Mouse (Mus musculus): ENCODE measurements around the gene Cep126. TPM values are rescaled to one million over a fixed set of nuclear protein-coding genes. Genes with fewer than 3 reads are reported as not detected.

The Cep126 gene
- polyA plus RNA-seq, 1 experiment: 0.34 TPM

DNA sequence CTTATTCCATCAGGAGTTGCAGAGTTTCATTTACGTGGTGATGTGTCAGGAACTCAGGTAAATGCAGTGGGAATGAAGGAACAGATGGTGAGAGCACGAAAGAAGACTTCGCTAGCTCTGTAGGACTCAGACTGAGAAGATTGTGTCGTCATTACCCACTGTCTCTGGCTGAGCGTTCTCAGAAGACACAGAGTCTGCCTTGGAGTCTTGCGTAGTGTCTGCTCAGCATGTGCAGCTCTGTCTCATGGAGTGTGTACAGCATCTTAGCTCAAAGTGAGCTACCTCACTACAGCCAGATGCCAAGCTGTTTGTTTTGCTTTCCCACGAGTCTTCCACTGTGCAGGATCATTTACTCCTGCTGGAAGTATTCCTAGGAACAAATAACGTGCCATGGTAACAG lies 10.6 kb downstream of the Cep126 start:
- Histone ChIP-seq H3K36me3 (ENCODE audit: control insufficient read depth, insufficient read depth) (no peaks in the 10 kb centered on the region), H3K4me3 (no peak overlapping the region), H3K4me2 (ENCODE audit: low read depth) (no peak overlapping the region), H3ac (ENCODE audit: control insufficient read depth, insufficient read length) (no peak overlapping the region), H3K27me3 (ENCODE audit: control insufficient read depth, insufficient read depth, insufficient read length) (no peaks in the 10 kb centered on the region), H3K79me2 (ENCODE audit: control insufficient read depth, insufficient read depth) (no peaks in the 10 kb centered on the region)
- TF ChIP-seq POLR2A (IDR thresholded peaks at IDR 0.05; ENCODE audit: insufficient read length, low read depth): no peak

DNA sequence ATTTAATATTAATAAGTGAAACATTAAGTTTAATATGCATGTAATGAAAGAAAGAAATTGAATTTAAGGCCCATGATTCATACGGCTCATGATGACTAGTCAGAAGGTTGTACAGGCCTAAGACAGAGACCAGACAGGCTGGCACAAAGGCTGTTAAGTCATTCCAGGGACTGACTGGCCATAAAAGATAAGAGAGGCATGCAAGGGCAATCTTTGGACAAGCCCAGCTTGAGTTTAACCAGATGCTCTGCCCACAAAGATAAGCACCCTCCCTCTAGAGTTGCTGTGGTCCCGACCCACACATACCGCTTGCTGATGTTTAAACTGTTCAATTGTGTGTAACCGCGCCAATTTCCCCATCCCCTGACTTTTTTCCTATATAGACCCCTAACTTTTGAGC lies 19.6 kb downstream of the Cep126 start:
- H3K36me3 ChIP-seq (ENCODE audit: control insufficient read depth, insufficient read depth): no peaks in the 10 kb centered on the region
- no peaks in the 10 kb centered on the region for H3K79me2 ChIP-seq (ENCODE audit: control insufficient read depth, insufficient read depth)
- TF ChIP-seq POLR2A (IDR thresholded peaks at IDR 0.05; ENCODE audit: insufficient read length, low read depth): no peak
- TF ChIP-seq REST (IDR thresholded peaks at IDR 0.05; ENCODE audit: insufficient read depth, insufficient read length): no peak
- no peak for TF ChIP-seq SRF (IDR thresholded peaks at IDR 0.05; ENCODE audit: control insufficient read depth, insufficient read length, low read depth)
- no peak for TF ChIP-seq MAX (IDR thresholded peaks at IDR 0.05; ENCODE audit: low read depth)
- TF ChIP-seq POLR2AphosphoS2 (IDR thresholded peaks at IDR 0.05; ENCODE audit: insufficient read length, low read depth): no peak
- H3ac ChIP-seq (ENCODE audit: control insufficient read depth, insufficient read length): no peak overlapping the region
- no peaks in the 10 kb centered on the region for H3K27me3 ChIP-seq (ENCODE audit: control insufficient read depth, insufficient read depth, insufficient read length)
- H3K4me2 ChIP-seq (ENCODE audit: low read depth): no peak overlapping the region
- no peak overlapping the region for H3K4me3 ChIP-seq

DNA sequence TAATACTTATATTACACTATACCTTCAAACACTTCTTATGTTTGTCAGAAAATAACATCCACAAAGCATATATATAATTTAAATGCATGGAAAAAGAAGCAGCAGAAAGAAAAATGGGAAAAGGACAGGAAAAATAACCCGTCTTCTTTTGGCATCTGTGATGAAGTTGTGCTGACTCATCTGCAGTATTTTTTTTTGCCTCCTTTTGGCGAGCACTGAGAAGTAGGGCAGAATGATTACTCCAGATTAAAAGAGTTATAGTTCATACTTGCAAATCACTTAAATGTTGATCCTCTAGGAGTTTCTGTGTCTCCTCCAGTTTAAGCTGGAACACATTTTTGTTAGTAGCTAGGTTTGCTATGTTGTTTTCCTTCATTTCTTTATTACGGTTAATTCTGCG lies 31.0 kb downstream of the Cep126 start:
- TF ChIP-seq USF1 (IDR thresholded peaks at IDR 0.05; ENCODE audit: low read depth): no peak
- no peak for TF ChIP-seq TCF3 (IDR thresholded peaks at IDR 0.05; ENCODE audit: insufficient read length, low read depth)
- no peak for TF ChIP-seq REST (IDR thresholded peaks at IDR 0.05; ENCODE audit: insufficient read depth, insufficient read length)
- no peak for TF ChIP-seq SRF (IDR thresholded peaks at IDR 0.05; ENCODE audit: control insufficient read depth, insufficient read length, low read depth)
- H3K4me2 ChIP-seq (ENCODE audit: low read depth): no peak overlapping the region
- no peaks in the 10 kb centered on the region for H3K36me3 ChIP-seq (ENCODE audit: control insufficient read depth, insufficient read depth)
- H3ac ChIP-seq (ENCODE audit: control insufficient read depth, insufficient read length): no peak overlapping the region
- H3K4me3 ChIP-seq: no peak overlapping the region
- H3K79me2 ChIP-seq (ENCODE audit: control insufficient read depth, insufficient read depth): no peaks in the 10 kb centered on the region
- no peaks in the 10 kb centered on the region for H3K27me3 ChIP-seq (ENCODE audit: control insufficient read depth, insufficient read depth, insufficient read length)

DNA sequence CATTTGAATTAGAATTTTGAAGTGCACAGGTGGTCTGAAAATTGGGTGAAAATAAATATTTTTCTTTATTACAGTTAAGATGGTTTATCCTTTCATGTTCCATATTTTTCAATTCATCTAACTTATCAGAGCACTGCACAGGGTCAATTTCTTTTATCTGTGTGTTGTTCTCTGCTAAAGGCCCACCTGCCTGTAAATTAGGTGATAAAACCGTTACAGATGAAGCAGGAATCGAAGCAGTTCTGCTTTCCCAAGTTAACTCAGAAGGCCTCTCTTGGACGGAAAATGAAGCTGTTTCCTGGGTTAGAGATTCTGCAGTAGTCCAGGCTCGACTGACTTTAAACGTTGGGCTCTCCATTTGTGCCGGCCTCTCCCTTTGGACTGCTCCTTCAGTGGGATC lies 33.1 kb downstream of the Cep126 start:
- Histone ChIP-seq H3ac (ENCODE audit: control insufficient read depth, insufficient read length) (no peak overlapping the region), H3K79me2 (ENCODE audit: control insufficient read depth, insufficient read depth) (no peaks in the 10 kb centered on the region), H3K4me3 (no peak overlapping the region), H3K27me3 (ENCODE audit: control insufficient read depth, insufficient read depth, insufficient read length) (no peaks in the 10 kb centered on the region), H3K4me2 (ENCODE audit: low read depth) (no peak overlapping the region), H3K36me3 (ENCODE audit: control insufficient read depth, insufficient read depth) (no peaks in the 10 kb centered on the region)
- TF ChIP-seq SRF (IDR thresholded peaks at IDR 0.05; ENCODE audit: control insufficient read depth, insufficient read length, low read depth) (no peak), TCF12 (IDR thresholded peaks at IDR 0.05; ENCODE audit: insufficient read depth, poor library complexity, severe bottlenecking) (no peak), TCF3 (IDR thresholded peaks at IDR 0.05; ENCODE audit: insufficient read length, low read depth) (no peak), E2F4 (IDR thresholded peaks at IDR 0.05; ENCODE audit: insufficient read depth) (no peak), CEBPB (IDR thresholded peaks at IDR 0.05; ENCODE audit: insufficient read depth, poor library complexity, severe bottlenecking) (no peak), POLR2AphosphoS2 (IDR thresholded peaks at IDR 0.05; ENCODE audit: insufficient read length, low read depth) (no peak), REST (IDR thresholded peaks at IDR 0.05; ENCODE audit: insufficient read depth, insufficient read length) (no peak)

DNA sequence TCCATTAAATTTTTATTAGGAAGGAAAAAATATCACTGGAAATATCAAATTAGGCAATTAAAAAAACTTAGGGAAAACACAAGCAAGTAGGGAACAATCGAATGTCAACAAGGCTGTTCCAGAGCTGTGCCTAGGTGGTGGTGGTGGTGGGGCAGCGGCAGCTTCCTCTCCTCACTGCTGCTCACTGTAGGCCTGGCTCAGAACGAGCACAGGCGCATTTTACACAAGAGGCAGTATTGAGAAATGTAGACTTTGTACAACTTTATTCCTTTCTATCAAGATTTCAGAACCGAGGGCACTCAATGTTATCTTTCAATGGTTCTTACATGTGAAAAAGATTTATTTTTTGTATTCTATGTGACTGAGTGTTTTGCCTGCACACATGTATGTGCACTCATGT lies 55.2 kb downstream of the Cep126 start:
- no peak for TF ChIP-seq REST (IDR thresholded peaks at IDR 0.05; ENCODE audit: insufficient read depth, insufficient read length)
- no peak for TF ChIP-seq POLR2AphosphoS2 (IDR thresholded peaks at IDR 0.05; ENCODE audit: insufficient read length, low read depth)
- TF ChIP-seq MYOG (IDR thresholded peaks at IDR 0.05; ENCODE audit: control insufficient read depth in 1 of 3, insufficient read depth in 1 of 3, insufficient read length in 2 of 3, low read depth in 2 of 3): no peak
- no peak for TF ChIP-seq E2F4 (IDR thresholded peaks at IDR 0.05; ENCODE audit: insufficient read depth)
- no peak for TF ChIP-seq MYOD1 (IDR thresholded peaks at IDR 0.05; ENCODE audit: control insufficient read depth in 1 of 3, insufficient read length in 2 of 3, low read depth in 2 of 3)
- no peak for TF ChIP-seq TCF3 (IDR thresholded peaks at IDR 0.05; ENCODE audit: insufficient read length, low read depth)
- TF ChIP-seq SRF (IDR thresholded peaks at IDR 0.05; ENCODE audit: control insufficient read depth, insufficient read length, low read depth): no peak
- no peak for TF ChIP-seq MAX (IDR thresholded peaks at IDR 0.05; ENCODE audit: low read depth)
- no peak for TF ChIP-seq CEBPB (IDR thresholded peaks at IDR 0.05; ENCODE audit: insufficient read depth, poor library complexity, severe bottlenecking)
- no peak for TF ChIP-seq POLR2A (IDR thresholded peaks at IDR 0.05; ENCODE audit: insufficient read length, low read depth)
- no peak for TF ChIP-seq USF1 (IDR thresholded peaks at IDR 0.05; ENCODE audit: low read depth)
- Histone ChIP-seq H3K79me2 (ENCODE audit: control insufficient read depth, insufficient read depth) (no peaks in the 10 kb centered on the region), H3ac (ENCODE audit: control insufficient read depth, insufficient read length) (no peak overlapping the region), H3K4me3 (no peak overlapping the region), H3K27me3 (ENCODE audit: control insufficient read depth, insufficient read depth, insufficient read length) (no peaks in the 10 kb centered on the region), H3K36me3 (ENCODE audit: control insufficient read depth, insufficient read depth) (no peaks in the 10 kb centered on the region), H3K4me2 (ENCODE audit: low read depth) (no peak overlapping the region)

DNA sequence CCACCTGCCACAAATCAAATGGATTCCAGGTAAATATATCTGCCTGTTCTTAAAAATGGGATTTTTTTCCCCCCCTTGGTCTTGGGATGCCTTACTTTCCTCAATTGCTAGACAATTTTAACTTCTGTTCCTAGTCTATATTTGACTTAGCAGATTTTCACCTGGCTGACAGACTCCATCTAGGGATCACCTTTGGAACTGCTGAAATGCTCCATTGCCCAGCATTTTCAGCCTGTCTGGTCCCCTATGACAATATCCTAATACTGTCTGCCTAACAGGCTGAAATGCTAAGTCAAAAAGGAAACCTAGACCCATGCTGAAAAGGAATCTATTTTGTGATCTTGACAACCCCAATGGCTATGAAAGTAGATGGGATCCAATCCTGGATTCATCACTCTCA lies 59.7 kb downstream of the Cep126 start:
- Histone ChIP-seq H3K4me2 (ENCODE audit: low read depth) (no peak overlapping the region), H3K79me2 (ENCODE audit: control insufficient read depth, insufficient read depth) (no peaks in the 10 kb centered on the region), H3K27me3 (ENCODE audit: control insufficient read depth, insufficient read depth, insufficient read length) (no peaks in the 10 kb centered on the region), H3K4me3 (no peak overlapping the region), H3ac (ENCODE audit: control insufficient read depth, insufficient read length) (no peak overlapping the region), H3K36me3 (ENCODE audit: control insufficient read depth, insufficient read depth) (no peaks in the 10 kb centered on the region)
- no peak for TF ChIP-seq E2F4 (IDR thresholded peaks at IDR 0.05; ENCODE audit: insufficient read depth)
- TF ChIP-seq USF1 (IDR thresholded peaks at IDR 0.05; ENCODE audit: low read depth): no peak
- no peak for TF ChIP-seq POLR2A (IDR thresholded peaks at IDR 0.05; ENCODE audit: insufficient read length, low read depth)
- TF ChIP-seq SRF (IDR thresholded peaks at IDR 0.05; ENCODE audit: control insufficient read depth, insufficient read length, low read depth): no peak
- no peak for TF ChIP-seq REST (IDR thresholded peaks at IDR 0.05; ENCODE audit: insufficient read depth, insufficient read length)
- TF ChIP-seq MYOD1 (IDR thresholded peaks at IDR 0.05; ENCODE audit: control insufficient read depth in 1 of 3, insufficient read length in 2 of 3, low read depth in 2 of 3): no peak
- TF ChIP-seq POLR2AphosphoS2 (IDR thresholded peaks at IDR 0.05; ENCODE audit: insufficient read length, low read depth): no peak
- TF ChIP-seq MAX (IDR thresholded peaks at IDR 0.05; ENCODE audit: low read depth): no peak
- no peak for TF ChIP-seq MYOG (IDR thresholded peaks at IDR 0.05; ENCODE audit: control insufficient read depth in 1 of 3, insufficient read depth in 1 of 3, insufficient read length in 2 of 3, low read depth in 2 of 3)
- TF ChIP-seq CEBPB (IDR thresholded peaks at IDR 0.05; ENCODE audit: insufficient read depth, poor library complexity, severe bottlenecking): no peak
- no peak for TF ChIP-seq TCF12 (IDR thresholded peaks at IDR 0.05; ENCODE audit: insufficient read depth, poor library complexity, severe bottlenecking)
- TF ChIP-seq TCF3 (IDR thresholded peaks at IDR 0.05; ENCODE audit: insufficient read length, low read depth): no peak

All from myocyte (in vitro differentiated cells).